Mouse (Mus musculus): Measurements from ENCODE around the gene Zfp668.

The Zfp668 gene

GRCm38 (mm10) chr7:127895442-127895841 is 18.8 kb upstream of the Zfp668 start, which contains the start of the genes Gm21974 and Vkorc1:
TSS of gene Gm21974 (minus strand) at chr7:127895454.
TSS of gene Vkorc1 (minus strand) at chr7:127895617.
- DNase-seq (ENCODE audit: low read depth, low spot score) = peak; percentile 91

- DNase-seq (ENCODE audit: low read depth, low spot score) = no peak
Observed at GRCm38 (mm10) chr7:127894480-127894879, 17.9 kb upstream of the Zfp668 start.

- no peak for DNase-seq (ENCODE audit: low read depth, low spot score)
Observed at GRCm38 (mm10) chr7:127890798-127891197, 14.2 kb upstream of the Zfp668 start, which contains the start of gene Prss53. TSS of gene Prss53 (minus strand) at chr7:127890970.

GRCm38 (mm10) chr7:127888821-127889220 is 12.2 kb upstream of the Zfp668 start:
- DNase-seq (ENCODE audit: low read depth, low spot score) = no peak

GRCm38 (mm10) chr7:127887781-127888180 is 11.2 kb upstream of the Zfp668 start:
- no peak for DNase-seq (ENCODE audit: low read depth, low spot score)

GRCm38 (mm10) chr7:127887191-127887590 is 10.6 kb upstream of the Zfp668 start:
- DNase-seq (ENCODE audit: low read depth, low spot score) = no peak

- no peak for DNase-seq (ENCODE audit: low read depth, low spot score)
Observed at GRCm38 (mm10) chr7:127886551-127886950, 9.9 kb upstream of the Zfp668 start.

- no peak for DNase-seq (ENCODE audit: low read depth, low spot score)
Observed at GRCm38 (mm10) chr7:127885951-127886350, 9.3 kb upstream of the Zfp668 start.

- no peak for DNase-seq (ENCODE audit: low read depth, low spot score)
Observed at GRCm38 (mm10) chr7:127880431-127880830, 3.8 kb upstream of the Zfp668 start.

GRCm38 (mm10) chr7:127879301-127879700 is 2.7 kb upstream of the Zfp668 start:
- no peak for DNase-seq (ENCODE audit: low read depth, low spot score)

- peak; percentile 88 for DNase-seq (ENCODE audit: low read depth, low spot score)
Observed at GRCm38 (mm10) chr7:127876041-127876466, 574 bp downstream of the Zfp668 start, which contains the start of gene Zfp646. TSS of gene Zfp646 (plus strand) at chr7:127876221.

GRCm38 (mm10) chr7:127875627-127876001 is 1.0 kb downstream of the Zfp668 start:
- peak; percentile 93 for DNase-seq (ENCODE audit: low read depth, low spot score)

- DNase-seq (ENCODE audit: low read depth, low spot score) = no peak
Observed at GRCm38 (mm10) chr7:127874812-127875626, 1.6 kb downstream of the Zfp668 start.

- no peak for DNase-seq (ENCODE audit: low read depth, low spot score)
Observed at GRCm38 (mm10) chr7:127870136-127870821, 6.3 kb downstream of the Zfp668 start.

- DNase-seq (ENCODE audit: low read depth, low spot score) = no peak
Observed at GRCm38 (mm10) chr7:127869149-127869810, 7.3 kb downstream of the Zfp668 start.

GRCm38 (mm10) chr7:127867641-127868040 is 9.0 kb downstream of the Zfp668 start:
- DNase-seq (ENCODE audit: low read depth, low spot score) = no peak

- DNase-seq (ENCODE audit: low read depth, low spot score) = no peak
Observed at GRCm38 (mm10) chr7:127866434-127866833, 10.2 kb downstream of the Zfp668 start.

GRCm38 (mm10) chr7:127858258-127858657 is 18.4 kb downstream of the Zfp668 start:
- DNase-seq (ENCODE audit: low read depth, low spot score) = no peak

- DNase-seq (ENCODE audit: low read depth, low spot score) = no peak
Observed at GRCm38 (mm10) chr7:127850906-127851305, 25.7 kb downstream of the Zfp668 start.

- no peak for DNase-seq (ENCODE audit: low read depth, low spot score)
Observed at GRCm38 (mm10) chr7:127849973-127850875, 26.4 kb downstream of the Zfp668 start.

All from brain, embryonic 18.5 days (tissue).